In the genomic region with DNA sequence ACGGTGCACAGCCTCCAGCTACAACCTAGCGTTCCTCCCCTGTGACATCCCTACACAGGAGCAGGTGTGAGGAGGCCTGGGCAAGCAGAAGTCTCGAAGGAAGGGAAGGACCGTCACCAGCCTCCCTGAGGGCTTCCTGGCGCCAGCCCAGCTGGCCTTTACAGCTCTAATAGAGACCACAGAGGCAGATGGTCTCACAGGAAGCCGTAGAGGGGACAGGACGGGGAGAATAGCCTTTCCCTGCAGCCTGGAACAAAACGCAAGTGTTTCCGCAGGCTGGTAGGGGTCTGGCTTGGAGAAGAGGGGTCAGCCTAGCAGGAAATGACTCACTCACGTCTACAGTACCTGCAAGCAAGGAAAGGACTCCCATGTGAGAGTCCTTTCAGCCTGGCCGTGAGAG, we compare ENCODE assay signal across 10 mouse cellular contexts. TPM values are rescaled to one million over a fixed set of nuclear protein-coding genes. Genes with fewer than 3 reads are reported as not detected.
DNase-seq lines count a peak whose midpoint lies in the region; ATAC-seq and TF ChIP-seq lines count a peak whose summit lies in the region.
"Had no signal": no experiment of that assay in that cellular context is flagged by ENCODE, and none has a peak within 500 bp of the region (broad histone marks: within the 10 kb centered on the region; RNA-seq: fewer than 3 reads in every experiment).

No protein-coding gene starts in this region.

- intact Hi-C loops in gastrocnemius, adult 2 months (cut with DNase I) = loop anchor here (2.0 kb wide), 1 partner anchor 45 kb away; no protein-coding TSS in a partner anchor

- H3K27me3 ChIP-seq in embryonic facial prominence, embryonic 10.5 days (replicated peaks; ENCODE audit: low read depth, poor library complexity, severe bottlenecking) = no peaks in the 10 kb centered on the region
- H3K27me3 ChIP-seq in hindbrain, embryonic 12.5 days = no peaks in the 10 kb centered on the region
- no peaks in the 10 kb centered on the region for H3K27me3 ChIP-seq in midbrain, embryonic 11.5 days (ENCODE audit: control insufficient read depth, insufficient read depth, low read length)

- H3K27ac ChIP-seq in gastrocnemius, adult 2 months = peak overlapping the region; percentile 85
- H3K27ac ChIP-seq in embryonic facial prominence, embryonic 10.5 days (replicated peaks) = peak overlapping the region; percentile 37
- H3K27ac ChIP-seq in hindbrain, embryonic 12.5 days = peak overlapping the region; percentile 81
- peak overlapping the region; percentile 51; the same call in 1 of the 2 replicates for H3K27ac ChIP-seq in midbrain, embryonic 11.5 days (ENCODE audit: low read depth, low read length)

- H3K4me1 ChIP-seq in embryonic facial prominence, embryonic 10.5 days = peaks cover 61% of the 10 kb centered on the region
- peaks cover 55% of the 10 kb centered on the region for H3K4me1 ChIP-seq in hindbrain, embryonic 12.5 days
- H3K4me1 ChIP-seq in midbrain, embryonic 11.5 days (ENCODE audit: control insufficient read depth, insufficient read depth, low read length) = peaks cover 23% of the 10 kb centered on the region

- H3K9me3 ChIP-seq in embryonic facial prominence, embryonic 10.5 days = no peaks in the 10 kb centered on the region
- H3K9me3 ChIP-seq in hindbrain, embryonic 12.5 days (replicated peaks) = no peaks in the 10 kb centered on the region
- H3K9me3 ChIP-seq in midbrain, embryonic 11.5 days (ENCODE audit: control insufficient read depth, low read length) = no peaks in the 10 kb centered on the region

- H3K9ac ChIP-seq in hindbrain, embryonic 12.5 days = no peak overlapping the region
- no peak overlapping the region for H3K9ac ChIP-seq in midbrain, embryonic 11.5 days (ENCODE audit: low read length)

- TF ChIP-seq CTCF in gastrocnemius, adult 2 months (IDR thresholded peaks at IDR 0.05) = no peak

- H3K4me2 ChIP-seq in hindbrain, embryonic 12.5 days (replicated peaks) = no peak overlapping the region
- H3K4me2 ChIP-seq in midbrain, embryonic 11.5 days = no peak overlapping the region

- 51% methylated on average over 11 of the region's 11 CpGs for WGBS in embryonic facial prominence, embryonic 10.5 days
- 48% methylated on average over 11 of the region's 11 CpGs for WGBS in hindbrain, embryonic 12.5 days
- 77% methylated on average over 11 of the region's 11 CpGs for WGBS in midbrain, embryonic 11.5 days

- peak overlapping the region; percentile 62 for H3K4me3 ChIP-seq in gastrocnemius, adult 2 months
- peak overlapping the region; percentile 16; the same call in 1 of the 2 replicates for H3K4me3 ChIP-seq in embryonic facial prominence, embryonic 10.5 days
- H3K4me3 ChIP-seq in hindbrain, embryonic 12.5 days = no peak overlapping the region
- H3K4me3 ChIP-seq in midbrain, embryonic 11.5 days (ENCODE audit: low read depth, low read length) = no peak overlapping the region
- H3K4me3 ChIP-seq: myocyte had no signal

- H3K36me3 ChIP-seq in embryonic facial prominence, embryonic 10.5 days (replicated peaks) = peaks cover 62% of the 10 kb centered on the region
- H3K36me3 ChIP-seq in hindbrain, embryonic 12.5 days = peaks cover 51% of the 10 kb centered on the region
- peaks cover 11% of the 10 kb centered on the region for H3K36me3 ChIP-seq in midbrain, embryonic 11.5 days (ENCODE audit: control insufficient read depth, insufficient read depth, low read length)

- ATAC-seq in hindbrain, embryonic 12.5 days (ENCODE audit: low FRiP score) = no peak
- no peak for ATAC-seq in midbrain, embryonic 11.5 days (ENCODE audit: low FRiP score)

- DNase-seq in gastrocnemius, adult 2 months = peak; percentile 60
- no peak for DNase-seq in gastrocnemius, postnatal 4 days (ENCODE audit: low spot score in 2 of 2)
- no peak for DNase-seq in embryonic facial prominence, embryonic 10.5 days (ENCODE audit: low spot score)
- DNase-seq in midbrain, embryonic 11.5 days (ENCODE audit: low spot score, missing footprints) = no peak
- no peak for DNase-seq in urinary bladder, postnatal 10 days (ENCODE audit: low spot score)
- DNase-seq in right cerebral cortex, postnatal 14 days = no peak
- no peak for DNase-seq in thymus, postnatal 4 days

RNA-seq across cellular contexts. Expression of gene Misp, which starts 13.0 kb away (rescaled TPM):
- not detected for total RNA-seq in gastrocnemius, adult 2 months (2021)
- total RNA-seq in gastrocnemius, postnatal 4 days (2021) = under 1 TPM in 1 of 2 experiments, not detected in 1; 0.42 TPM
- 1.7 and 2.2 TPM in 2 replicates for polyA plus RNA-seq in embryonic facial prominence, embryonic 10.5 days (2016; fragmentation: Nextera tagmentation; extraction: Ambion mirVana)
- 1.3 and 2.1 TPM in 2 replicates for polyA plus RNA-seq in hindbrain, embryonic 12.5 days (2016; fragmentation: Nextera tagmentation; extraction: Ambion mirVana)
- polyA plus RNA-seq in midbrain, embryonic 11.5 days (2014; fragmentation: Nextera tagmentation; extraction: Ambion mirVana) = 0.41 TPM in 1 of 2 replicates, not detected in the other
- total RNA-seq: CH12.LX had no signal

RNA-seq across cellular contexts. Expression of gene Palm, which starts 14.5 kb away (rescaled TPM):
- 10 to 100 TPM; 18.1 to 23.0 TPM for total RNA-seq in gastrocnemius, adult 2 months (2021)
- 10 to 100 TPM; 42.1 to 50.8 TPM for total RNA-seq in gastrocnemius, postnatal 4 days (2021)
- 127 and 129 TPM in 2 replicates for polyA plus RNA-seq in embryonic facial prominence, embryonic 10.5 days (2016; fragmentation: Nextera tagmentation; extraction: Ambion mirVana)
- polyA plus RNA-seq in hindbrain, embryonic 12.5 days (2016; fragmentation: Nextera tagmentation; extraction: Ambion mirVana) = 189 and 198 TPM in 2 replicates
- 109 and 129 TPM in 2 replicates for polyA plus RNA-seq in midbrain, embryonic 11.5 days (2014; fragmentation: Nextera tagmentation; extraction: Ambion mirVana)

RNA-seq across cellular contexts. Expression of gene Prss57, which starts 17.1 kb away (rescaled TPM):
- total RNA-seq in gastrocnemius, adult 2 months (2021) = not detected
- not detected for total RNA-seq in gastrocnemius, postnatal 4 days (2021)
- 0.05 TPM in 1 of 2 replicates, not detected in the other for polyA plus RNA-seq in embryonic facial prominence, embryonic 10.5 days (2016; fragmentation: Nextera tagmentation; extraction: Ambion mirVana)
- polyA plus RNA-seq in hindbrain, embryonic 12.5 days (2016; fragmentation: Nextera tagmentation; extraction: Ambion mirVana) = 0.23 and 0.30 TPM in 2 replicates
- 0.10 and 0.40 TPM in 2 replicates for polyA plus RNA-seq in midbrain, embryonic 11.5 days (2014; fragmentation: Nextera tagmentation; extraction: Ambion mirVana)

RNA-seq across cellular contexts. Expression of gene Fstl3, which starts 30.8 kb away (rescaled TPM):
- 1 to 10 TPM; 1.0 to 1.5 TPM for total RNA-seq in gastrocnemius, adult 2 months (2021)
- total RNA-seq in gastrocnemius, postnatal 4 days (2021) = 1 to 10 TPM; 1.1 to 2.1 TPM
- 1.9 and 2.2 TPM in 2 replicates for polyA plus RNA-seq in embryonic facial prominence, embryonic 10.5 days (2016; fragmentation: Nextera tagmentation; extraction: Ambion mirVana)
- polyA plus RNA-seq in hindbrain, embryonic 12.5 days (2016; fragmentation: Nextera tagmentation; extraction: Ambion mirVana) = 2.3 and 2.7 TPM in 2 replicates
- 0.60 and 1.2 TPM in 2 replicates for polyA plus RNA-seq in midbrain, embryonic 11.5 days (2014; fragmentation: Nextera tagmentation; extraction: Ambion mirVana)

RNA-seq across cellular contexts. Expression of gene Rnf126, which starts 41.1 kb away (rescaled TPM):
- total RNA-seq in gastrocnemius, adult 2 months (2021) = 10 to 100 TPM; 46.1 to 53.6 TPM
- total RNA-seq in gastrocnemius, postnatal 4 days (2021) = 10 to 100 TPM; 45.0 to 52.5 TPM
- polyA plus RNA-seq in embryonic facial prominence, embryonic 10.5 days (2016; fragmentation: Nextera tagmentation; extraction: Ambion mirVana) = 125 and 126 TPM in 2 replicates
- 103 and 108 TPM in 2 replicates for polyA plus RNA-seq in hindbrain, embryonic 12.5 days (2016; fragmentation: Nextera tagmentation; extraction: Ambion mirVana)
- polyA plus RNA-seq in midbrain, embryonic 11.5 days (2014; fragmentation: Nextera tagmentation; extraction: Ambion mirVana) = 69.9 and 81.9 TPM in 2 replicates

Comparison
In these comparisons a context has a peak if more than half of its experiments do, and no peak if none do; other contexts are left out.
1. H3K4me3 ChIP-seq: peak in gastrocnemius, adult 2 months (single experiment) and embryonic facial prominence, embryonic 10.5 days (single experiment); none in hindbrain, embryonic 12.5 days (single experiment) and midbrain, embryonic 11.5 days (single experiment).
2. Peak in every context shown above with its lines, with median percentiles within 50 percentile points of each other: H3K27ac ChIP-seq.